Mouse (Mus musculus) stomach, embryonic 16.5 days (tissue): Measurements from ENCODE around the gene Fggy. TPM values are rescaled to one million over a fixed set of nuclear protein-coding genes. Genes with fewer than 3 reads are reported as not detected.

Source experiments
- ATAC-seq: fragments of 200-750 bp; cut with Nextera tagmentation; 2 replicates; pipeline ENCODE4 v1.8.0; 2017; ENCODE audit warnings: moderate number of reproducible peaks, moderate TSS enrichment; ENCODE audit not compliant: insufficient read depth, low FRiP score
- H3K27ac ChIP-seq: fragments of 300-500 bp; sonication (generic); 2 replicates; pipeline ENCODE4 v1.5.1; 2014; ENCODE audit warnings: low read length
- H3K27me3 ChIP-seq: fragments of 300-500 bp; sonication (generic); 2 replicates; pipeline ENCODE4 v1.6.1; 2014; ENCODE audit warnings: low read length, control low read depth, mixed read lengths; ENCODE audit not compliant: control insufficient read depth, insufficient read depth
- H3K36me3 ChIP-seq: fragments of 300-500 bp; sonication (generic); 2 replicates; pipeline ENCODE4 v1.6.1; 2014; ENCODE audit warnings: low read length; ENCODE audit not compliant: control insufficient read depth, insufficient read depth
- H3K4me1 ChIP-seq: fragments of 300-500 bp; sonication (generic); 2 replicates; pipeline ENCODE4 v1.6.1; 2014; ENCODE audit warnings: low read length, control low read depth, mixed read lengths; ENCODE audit not compliant: control insufficient read depth, insufficient read depth
- H3K4me2 ChIP-seq: fragments of 300-500 bp; sonication (generic); 2 replicates; pipeline ENCODE4 v1.6.1; 2014; ENCODE audit warnings: low read depth, low read length, mixed read lengths
- H3K4me3 ChIP-seq: fragments of 300-500 bp; sonication (generic); replicated peaks from 2 replicates; pipeline ENCODE4 v1.5.1; 2014; ENCODE audit warnings: mild to moderate bottlenecking, low read length
- H3K9ac ChIP-seq: fragments of 300-500 bp; sonication (generic); 2 replicates; pipeline ENCODE4 v1.6.1; 2014; ENCODE audit warnings: low read length
- H3K9me3 ChIP-seq: fragments of 300-500 bp; sonication (generic); replicated peaks from 2 replicates; pipeline ENCODE4 v1.6.1; 2016; ENCODE audit warnings: low read length, control low read depth; ENCODE audit not compliant: control insufficient read depth
- WGBS: fragments of 180-500 bp; shearing (Covaris S2); extraction: QIAGEN DNeasy Blood & Tissue Kit; methylation state at CpG from one replicate; pipeline ENCODE4 v1.1.7; 2014; 5-methylcytosine and 5-hydroxymethylcytosine counted together
- polyA plus RNA-seq: library from polyadenylated mRNA; unstranded; fragments of >200 nt; fragmentation: Nextera tagmentation; extraction: Ambion mirVana; gene quantifications from 2 replicates; pipeline ENCODE4 v1.2.1, GENCODE M21; 2015

The Fggy gene
- polyA plus RNA-seq, 1 experiment from 2014 or later, result 11.7 TPM

- 71% methylated on average over 7 of the region's 7 CpGs for WGBS
- H3K4me3 ChIP-seq, result no peak overlapping the region
Measured at GRCm38 (mm10) chr4:95666284-95666889, 109.1 kb downstream of the Fggy start.

GRCm38 (mm10) chr4:95666896-95667295, 109.6 kb downstream of the Fggy start:
- Histone ChIP-seq H3K4me1 (0 out of 2 replicates have a peak, but pooled peaks cover 2% of the 10 kb centered on the region), H3K36me3 (no peaks in the 10 kb centered on the region), H3K9me3 (no peaks in the 10 kb centered on the region), H3K9ac (no peak overlapping the region), H3K27ac (no peak overlapping the region), H3K27me3 (no peaks in the 10 kb centered on the region), H3K4me2 (no peak overlapping the region), H3K4me3 (no peak overlapping the region)
- no peak for ATAC-seq
- 81% methylated on average over 2 of the region's 2 CpGs for WGBS

More at GRCm38 (mm10) chr4:95666284-95666889, 109.1 kb downstream of the Fggy start:
- no peak overlapping the region for H3K27ac ChIP-seq
- no peaks in the 10 kb centered on the region for H3K36me3 ChIP-seq
- no peaks in the 10 kb centered on the region for H3K9me3 ChIP-seq
- no peak for ATAC-seq
- H3K4me2 ChIP-seq, result no peak overlapping the region
- H3K27me3 ChIP-seq, result no peaks in the 10 kb centered on the region
- no peak overlapping the region for H3K9ac ChIP-seq
- H3K4me1 ChIP-seq, result 0 out of 2 replicates have a peak, but pooled peaks cover 2% of the 10 kb centered on the region

DNA sequence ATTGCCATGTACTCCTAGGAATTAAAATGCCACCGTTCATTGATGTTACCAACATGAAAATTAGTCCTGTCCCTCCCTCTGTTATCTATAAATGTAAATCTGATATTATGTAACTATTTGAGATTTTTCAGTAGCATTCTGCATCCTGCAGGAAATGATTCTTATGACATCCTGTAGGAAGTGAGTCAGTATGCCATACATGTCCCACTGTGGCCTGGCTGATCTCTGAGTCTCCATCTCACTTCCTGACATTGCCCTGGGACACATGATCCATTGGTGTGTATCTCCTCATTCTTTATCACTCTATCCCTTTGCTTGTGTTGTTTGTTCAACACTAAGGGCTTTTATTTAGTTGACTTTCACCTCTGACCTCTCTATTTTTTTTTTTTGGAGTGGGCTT, 110.3 kb downstream of the Fggy start:
- no peak for ATAC-seq
- H3K9me3 ChIP-seq, result no peaks in the 10 kb centered on the region
- no peak overlapping the region for H3K9ac ChIP-seq
- no peaks in the 10 kb centered on the region for H3K36me3 ChIP-seq
- H3K4me3 ChIP-seq, result no peak overlapping the region
- WGBS, result 92% methylated on average over 1 of the region's 1 CpGs
- H3K4me2 ChIP-seq, result no peak overlapping the region
- H3K4me1 ChIP-seq, result 0 out of 2 replicates have a peak, but pooled peaks cover 2% of the 10 kb centered on the region
- H3K27me3 ChIP-seq, result no peaks in the 10 kb centered on the region
- H3K27ac ChIP-seq, result no peak overlapping the region

GRCm38 (mm10) chr4:95668543-95668942, 111.2 kb downstream of the Fggy start:
- H3K4me1 ChIP-seq, result 0 out of 2 replicates have a peak, but pooled peaks cover 2% of the 10 kb centered on the region
- no peaks in the 10 kb centered on the region for H3K27me3 ChIP-seq
- no peak overlapping the region for H3K27ac ChIP-seq
- H3K4me2 ChIP-seq, result no peak overlapping the region
- no peaks in the 10 kb centered on the region for H3K36me3 ChIP-seq
- no peaks in the 10 kb centered on the region for H3K9me3 ChIP-seq
- ATAC-seq, result no peak
- H3K4me3 ChIP-seq, result no peak overlapping the region
- no peak overlapping the region for H3K9ac ChIP-seq
- 89% methylated on average over 3 of the region's 3 CpGs for WGBS

GRCm38 (mm10) chr4:95669336-95669735, 112.0 kb downstream of the Fggy start:
- WGBS, result 79% methylated on average over 2 of the region's 2 CpGs
- H3K27ac ChIP-seq, result no peak overlapping the region

DNA sequence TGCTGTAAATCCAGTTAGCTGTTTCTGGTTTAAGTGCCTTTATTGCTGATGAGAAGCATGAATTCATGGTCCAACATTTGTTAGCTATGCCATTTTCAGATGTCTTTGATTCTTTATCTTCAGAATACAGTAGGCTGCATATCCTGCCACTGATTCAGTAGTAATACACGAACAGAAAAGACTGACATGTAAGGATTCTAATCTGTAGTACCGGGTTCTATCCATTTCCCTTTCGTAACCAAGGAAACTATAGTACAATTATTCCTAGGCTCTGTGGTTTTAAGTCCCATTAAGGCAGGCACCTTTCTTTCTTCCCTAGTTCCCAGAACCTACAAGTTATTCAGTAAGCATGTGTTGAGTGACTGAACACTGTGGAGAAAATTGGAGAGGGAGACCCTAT, 113.3 kb downstream of the Fggy start:
- 0 out of 2 replicates have a peak, but pooled peaks cover 2% of the 10 kb centered on the region for H3K4me1 ChIP-seq
- no peak overlapping the region for H3K4me3 ChIP-seq
- no peaks in the 10 kb centered on the region for H3K9me3 ChIP-seq
- H3K27ac ChIP-seq, result no peak overlapping the region
- H3K36me3 ChIP-seq, result no peaks in the 10 kb centered on the region
- H3K27me3 ChIP-seq, result no peaks in the 10 kb centered on the region
- ATAC-seq, result no peak
- WGBS, result 88% methylated on average over 3 of the region's 3 CpGs
- H3K9ac ChIP-seq, result no peak overlapping the region
- H3K4me2 ChIP-seq, result no peak overlapping the region

More at GRCm38 (mm10) chr4:95669336-95669735, 112.0 kb downstream of the Fggy start:
- Histone ChIP-seq H3K4me3 (no peak overlapping the region), H3K27me3 (no peaks in the 10 kb centered on the region), H3K9me3 (no peaks in the 10 kb centered on the region), H3K4me1 (0 out of 2 replicates have a peak, but pooled peaks cover 2% of the 10 kb centered on the region), H3K4me2 (no peak overlapping the region), H3K36me3 (no peaks in the 10 kb centered on the region), H3K9ac (no peak overlapping the region)
- ATAC-seq, result no peak

DNA sequence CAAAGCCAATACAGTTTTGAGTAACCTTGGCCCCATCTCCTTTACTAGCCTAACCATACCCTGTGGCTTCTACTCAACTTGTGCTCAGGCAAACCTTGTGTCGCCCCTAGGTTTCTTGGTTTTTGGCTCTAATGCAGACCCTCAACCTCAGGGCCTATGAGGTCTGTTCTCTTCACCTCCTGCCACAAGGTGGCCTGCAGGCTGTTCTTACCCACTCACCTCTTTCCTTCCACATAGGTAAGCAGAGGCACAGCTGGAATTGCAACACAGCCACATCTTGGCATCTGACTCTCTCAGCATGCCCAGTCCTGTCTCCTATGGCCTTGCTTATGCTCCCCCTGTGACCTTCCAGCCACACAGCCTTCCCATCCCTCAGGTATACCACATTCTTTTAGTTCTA, 114.7 kb downstream of the Fggy start:
- H3K27ac ChIP-seq, result no peak overlapping the region
- no peak overlapping the region for H3K4me3 ChIP-seq
- WGBS, result 100% methylated on average over 1 of the region's 1 CpGs
- no peaks in the 10 kb centered on the region for H3K27me3 ChIP-seq
- no peak overlapping the region for H3K4me2 ChIP-seq
- H3K4me1 ChIP-seq, result no peaks in the 10 kb centered on the region
- H3K9ac ChIP-seq, result no peak overlapping the region
- no peaks in the 10 kb centered on the region for H3K36me3 ChIP-seq
- ATAC-seq, result no peak
- H3K9me3 ChIP-seq, result no peaks in the 10 kb centered on the region

DNA sequence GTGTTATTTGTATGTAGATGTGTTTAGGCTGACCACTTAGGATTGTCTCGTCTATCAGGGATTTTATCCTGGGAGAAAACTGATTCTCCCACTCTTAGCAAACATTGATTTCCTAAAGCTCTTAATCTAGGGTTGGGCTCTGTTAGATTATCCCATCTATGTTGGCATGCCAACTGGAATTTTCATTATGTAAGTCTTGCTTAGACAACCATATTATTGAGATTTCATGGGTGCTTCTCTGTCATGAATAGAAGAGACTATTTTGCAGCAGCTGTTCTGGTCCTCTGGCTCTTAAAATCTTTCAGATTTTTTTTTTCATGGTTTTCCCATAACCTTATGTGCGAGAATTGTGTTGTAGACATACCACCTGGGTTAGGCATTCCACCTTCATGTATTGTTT, 119.1 kb downstream of the Fggy start:
- H3K27ac ChIP-seq, result no peak overlapping the region
- H3K4me3 ChIP-seq, result no peak overlapping the region
- H3K27me3 ChIP-seq, result no peaks in the 10 kb centered on the region
- no peak overlapping the region for H3K9ac ChIP-seq
- no peak for ATAC-seq
- H3K4me2 ChIP-seq, result no peak overlapping the region
- no peaks in the 10 kb centered on the region for H3K36me3 ChIP-seq
- no peaks in the 10 kb centered on the region for H3K9me3 ChIP-seq
- WGBS, result 81% methylated on average over 2 of the region's 2 CpGs
- H3K4me1 ChIP-seq, result no peaks in the 10 kb centered on the region

DNA sequence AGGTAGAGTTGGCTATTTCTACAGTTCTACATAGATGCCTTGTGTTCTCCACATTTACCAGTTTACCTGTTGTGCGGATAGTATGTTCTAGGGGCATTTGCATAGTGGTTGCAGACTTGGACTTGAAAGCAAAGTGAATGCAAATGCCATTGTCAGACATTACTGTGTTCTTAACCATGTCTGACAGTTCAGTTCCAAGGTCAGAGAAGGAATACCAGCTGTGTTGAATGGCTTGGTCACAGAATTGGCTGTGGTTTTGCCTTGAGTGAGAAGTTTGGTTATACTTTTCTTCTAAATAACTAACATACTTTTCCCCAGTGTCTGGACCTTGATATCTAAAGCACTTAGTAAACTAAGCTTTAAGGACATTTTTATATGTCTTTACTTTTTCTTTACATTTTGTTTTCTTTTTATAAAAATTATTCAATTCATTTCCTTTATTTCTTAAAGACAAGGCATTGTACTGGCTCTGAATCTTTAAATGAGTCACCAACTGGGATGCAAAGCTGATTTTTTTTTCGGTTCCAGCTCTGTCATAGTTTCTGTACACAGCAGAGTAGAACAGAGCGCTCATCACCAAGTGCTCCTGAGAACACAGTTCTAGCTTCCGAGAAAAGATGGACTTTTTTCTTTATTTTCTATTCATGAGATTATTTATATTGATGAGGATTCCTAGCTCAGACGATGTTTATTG, 123.6 kb downstream of the Fggy start:
- no peak overlapping the region for H3K4me2 ChIP-seq
- no peak overlapping the region for H3K4me3 ChIP-seq
- no peak overlapping the region for H3K9ac ChIP-seq
- H3K4me1 ChIP-seq, result no peaks in the 10 kb centered on the region
- H3K36me3 ChIP-seq, result no peaks in the 10 kb centered on the region
- H3K27ac ChIP-seq, result no peak overlapping the region
- H3K27me3 ChIP-seq, result no peaks in the 10 kb centered on the region
- 81% methylated on average over 5 of the region's 5 CpGs for WGBS
- no peaks in the 10 kb centered on the region for H3K9me3 ChIP-seq
- no peak for ATAC-seq
